Mouse (Mus musculus) gastrocnemius, postnatal 10 days (tissue): ENCODE results near the gene Cbx2. TPM values are rescaled to one million over a fixed set of nuclear protein-coding genes. Genes with fewer than 3 reads are reported as not detected.

Experiments used
- DNase-seq: peaks from one replicate; pipeline ENCODE4 v3.0.0; 2021; ENCODE audit warnings: mixed read lengths
- total RNA-seq, 2 experiments: library from RNA; stranded (reverse); gene quantifications; 2 replicates each; pipeline ENCODE4 v1.2.3; 2021

Cbx2 gene
- total RNA-seq, 2 experiments from 2014 or later, result 2.3 to 3.0 TPM

DNA sequence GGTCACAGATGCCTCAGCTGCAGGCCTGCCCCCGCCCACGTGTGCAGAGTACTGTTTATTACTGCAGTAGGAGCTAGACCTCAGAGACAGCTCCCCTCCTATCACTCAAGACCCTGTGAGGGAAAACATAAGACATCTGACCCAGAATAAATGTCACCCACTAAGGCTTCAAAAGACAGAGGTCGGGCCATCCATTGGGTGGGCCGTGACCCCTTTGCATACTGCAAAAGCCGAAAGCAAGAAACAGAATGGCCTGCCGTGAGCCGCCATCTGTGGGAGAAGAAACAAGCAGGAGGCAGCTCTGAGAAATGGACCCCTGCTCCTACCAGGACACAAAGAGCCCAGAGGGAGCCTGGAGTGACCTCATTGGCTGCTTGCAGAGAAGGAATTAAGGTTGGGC lies 5.3 kb upstream of the Cbx2 start:
- no peak for DNase-seq

DNA sequence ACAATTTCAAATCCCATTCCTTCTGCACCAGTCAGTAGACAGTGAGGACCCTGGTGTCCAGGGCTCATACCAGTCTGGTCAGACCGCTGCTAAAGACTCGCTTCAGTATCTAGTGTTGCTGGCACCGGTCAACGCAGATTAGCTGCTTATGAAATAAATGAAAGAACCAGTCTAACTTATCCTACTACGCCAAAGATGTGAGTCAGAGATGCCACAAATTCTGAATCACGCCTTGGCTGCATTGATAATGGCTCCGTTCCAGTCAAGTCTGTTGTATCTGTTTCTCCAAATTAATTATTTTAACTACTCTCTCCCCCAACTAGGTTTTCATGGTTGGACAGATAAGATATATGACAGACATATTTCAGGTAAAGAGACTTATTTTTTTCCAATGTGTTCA lies 1.6 kb upstream of the Cbx2 start:
- no peak for DNase-seq

DNA sequence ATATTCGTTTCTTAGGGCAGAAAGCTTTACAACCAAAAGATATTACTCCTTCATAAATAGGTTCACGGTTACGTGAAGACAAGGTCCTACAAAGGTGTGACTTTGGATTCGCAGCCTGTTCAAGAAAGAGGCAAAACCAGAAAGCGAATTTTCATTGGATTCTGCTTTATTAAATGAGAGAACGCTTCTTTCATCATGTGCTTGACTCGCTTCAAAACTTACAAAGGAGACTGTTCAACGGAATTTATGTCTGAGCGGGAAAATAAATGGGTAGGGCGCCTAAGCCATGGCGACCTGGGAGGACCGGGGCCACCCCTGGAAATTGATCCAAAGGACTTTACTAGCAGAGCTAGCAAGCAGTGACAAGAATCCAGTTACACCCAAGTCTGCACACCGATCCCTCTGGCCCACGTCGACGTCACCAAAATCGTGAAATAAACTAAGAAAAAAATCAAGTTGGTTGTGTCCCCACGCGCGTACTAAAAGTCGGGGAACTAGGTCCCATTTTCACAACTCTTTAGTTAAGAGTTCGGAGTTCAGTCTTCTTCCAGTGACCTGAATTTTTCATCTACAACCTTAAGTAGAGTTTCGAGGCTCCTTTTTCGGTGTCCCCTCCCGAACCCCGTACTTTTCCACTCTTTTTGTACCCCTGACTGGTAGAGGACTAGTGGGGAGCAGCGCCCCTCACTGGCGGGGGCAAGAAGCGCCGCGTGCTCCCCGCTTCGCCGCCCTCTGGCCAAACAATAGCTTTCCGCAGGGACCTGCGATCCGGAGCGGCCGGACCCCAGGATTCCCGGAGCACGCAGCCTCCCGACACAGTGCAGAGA lies 481 bp upstream of the Cbx2 start:
- DNase-seq, result no peak

DNA sequence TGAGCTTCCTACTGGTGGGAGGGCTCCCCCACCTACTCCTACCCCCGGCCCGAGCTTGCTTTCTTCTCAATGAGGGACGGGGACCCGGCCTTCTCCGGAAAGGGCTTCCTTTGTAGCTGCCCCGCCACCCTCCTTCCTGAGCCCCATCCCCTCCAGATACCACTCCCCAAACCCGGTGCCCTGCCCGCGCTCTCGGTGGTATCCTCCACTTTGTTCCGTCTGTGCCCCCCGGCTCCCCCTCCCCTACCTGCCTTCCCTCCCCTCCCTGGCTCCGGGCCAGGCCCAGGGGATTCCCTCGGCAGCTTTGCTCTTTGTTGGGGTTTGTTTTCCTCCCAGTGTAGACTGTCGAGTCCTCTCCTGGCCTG lies 836 bp downstream of the Cbx2 start:
- DNase-seq, result no peak

DNA sequence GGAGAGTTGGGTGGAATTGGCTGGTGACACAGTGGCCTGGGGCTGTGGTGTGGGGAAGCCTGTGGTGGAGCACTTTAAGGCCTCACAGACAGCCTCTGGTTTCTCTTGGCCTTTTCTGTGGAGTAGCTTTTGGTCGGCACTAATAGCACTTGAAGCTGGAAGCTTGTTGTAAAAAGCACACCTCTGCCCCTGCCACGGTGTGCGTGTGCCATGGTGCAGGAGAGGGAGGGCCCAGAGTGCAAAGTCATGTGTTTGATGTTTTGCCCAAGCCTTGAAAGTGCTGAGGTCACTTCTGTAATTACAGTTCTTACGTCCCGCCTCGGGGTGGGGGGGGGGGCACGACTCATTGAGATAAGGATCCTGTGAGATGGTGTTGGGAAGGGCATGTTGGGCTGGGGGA lies 1.5 kb downstream of the Cbx2 start:
- DNase-seq, result no peak

DNA sequence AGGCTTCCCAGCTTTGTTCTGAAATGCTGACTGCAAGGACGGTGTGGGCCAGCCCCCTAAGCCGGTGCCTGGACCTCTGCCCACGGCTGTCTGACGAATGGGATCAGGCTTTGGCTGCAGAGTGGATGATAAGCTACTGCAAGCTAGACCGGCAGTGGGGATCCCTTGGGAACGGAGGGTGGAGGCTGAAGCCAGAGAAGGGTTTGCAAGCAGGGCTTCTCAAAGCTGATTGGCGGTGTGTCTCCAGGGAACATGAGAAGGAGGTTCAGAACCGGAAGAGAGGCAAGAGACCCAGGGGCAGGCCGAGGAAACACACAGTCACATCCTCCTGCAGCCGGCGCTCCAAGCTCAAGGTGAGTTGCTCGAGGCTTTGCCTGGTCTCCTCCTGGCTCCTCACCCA lies 3.4 kb downstream of the Cbx2 start:
- DNase-seq, result peak; percentile 39

DNA sequence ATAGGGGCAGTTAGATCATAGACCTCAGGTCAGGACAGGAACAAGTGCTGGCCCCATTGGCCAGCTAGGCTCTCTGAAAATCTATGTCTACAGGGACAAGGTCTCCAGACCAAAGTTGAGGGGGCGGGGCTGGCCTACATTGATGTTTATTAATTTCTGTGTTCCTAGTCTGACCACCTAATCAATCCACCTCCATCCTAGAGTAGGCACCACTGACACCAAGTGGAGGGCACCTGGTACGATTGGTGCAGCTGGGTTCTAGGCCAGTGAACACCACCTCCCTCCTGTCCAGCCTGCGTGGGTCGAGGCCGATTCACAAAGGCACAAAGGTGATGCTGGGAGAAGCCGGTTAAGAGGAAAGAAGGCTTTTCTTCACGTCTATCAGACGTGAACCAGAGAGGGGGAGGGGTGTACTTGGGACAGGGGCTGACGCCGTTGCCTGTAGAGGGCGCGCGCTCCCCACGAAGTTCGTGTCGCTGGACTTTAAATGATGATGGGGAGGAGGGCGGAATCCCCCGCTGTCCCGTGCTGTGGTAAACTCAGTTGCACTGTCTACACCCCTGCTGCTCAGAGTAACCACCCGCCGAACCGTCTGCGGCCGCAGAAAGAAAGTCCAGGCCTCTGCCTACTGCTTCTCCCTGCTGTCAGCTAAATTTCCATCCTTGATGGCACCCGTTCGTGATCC lies 11.3 kb downstream of the Cbx2 start:
- peak; percentile 91 for DNase-seq

DNA sequence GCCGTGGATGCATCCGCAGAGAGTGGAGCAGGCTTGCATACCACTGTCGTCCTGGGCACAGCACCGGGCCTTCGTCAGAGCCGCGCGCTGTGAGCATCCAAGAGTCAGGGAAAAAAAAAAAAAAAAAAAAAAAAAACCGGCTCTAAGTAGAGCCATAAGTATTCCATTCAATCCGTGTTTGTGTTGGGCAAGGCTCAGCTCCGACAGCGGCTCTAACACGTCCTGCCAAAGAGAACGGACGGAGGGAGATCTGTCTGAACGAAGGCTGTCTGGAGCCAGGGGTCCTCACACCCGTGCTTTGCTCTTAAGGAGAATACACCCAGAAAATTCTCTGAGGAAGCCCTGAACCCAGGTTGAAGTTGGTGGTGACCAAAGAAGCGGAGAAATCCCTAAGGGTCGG lies 11.9 kb downstream of the Cbx2 start:
- no peak for DNase-seq

DNA sequence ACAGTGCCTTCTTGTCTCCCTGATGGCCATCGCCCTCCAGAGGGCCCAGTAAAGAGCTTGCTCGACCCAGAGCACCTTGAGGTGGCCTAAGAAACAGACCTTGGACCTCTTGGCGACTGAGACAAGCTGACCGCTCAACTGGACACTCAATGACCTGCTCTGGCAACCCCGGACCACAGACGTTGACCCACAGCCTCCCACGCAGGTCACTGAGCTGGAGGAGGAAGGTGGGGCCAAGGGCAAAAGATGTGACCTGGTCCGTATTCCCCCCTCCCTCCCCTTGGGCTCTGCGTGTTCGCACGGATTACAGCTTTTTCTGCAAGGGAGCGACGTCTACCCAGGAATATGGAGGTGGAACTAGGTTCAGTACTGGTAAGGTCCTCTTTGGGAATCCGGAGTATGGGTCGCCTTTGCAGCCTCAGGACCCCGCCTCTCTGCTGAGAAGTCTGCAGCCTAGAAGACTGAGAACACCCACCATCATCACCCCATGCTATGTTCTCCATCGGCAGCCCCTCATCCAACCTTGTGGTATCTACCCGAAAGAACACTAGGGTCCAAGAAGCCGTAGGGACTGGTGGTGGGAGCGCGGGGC lies 12.4 kb downstream of the Cbx2 start:
- no peak for DNase-seq

DNA sequence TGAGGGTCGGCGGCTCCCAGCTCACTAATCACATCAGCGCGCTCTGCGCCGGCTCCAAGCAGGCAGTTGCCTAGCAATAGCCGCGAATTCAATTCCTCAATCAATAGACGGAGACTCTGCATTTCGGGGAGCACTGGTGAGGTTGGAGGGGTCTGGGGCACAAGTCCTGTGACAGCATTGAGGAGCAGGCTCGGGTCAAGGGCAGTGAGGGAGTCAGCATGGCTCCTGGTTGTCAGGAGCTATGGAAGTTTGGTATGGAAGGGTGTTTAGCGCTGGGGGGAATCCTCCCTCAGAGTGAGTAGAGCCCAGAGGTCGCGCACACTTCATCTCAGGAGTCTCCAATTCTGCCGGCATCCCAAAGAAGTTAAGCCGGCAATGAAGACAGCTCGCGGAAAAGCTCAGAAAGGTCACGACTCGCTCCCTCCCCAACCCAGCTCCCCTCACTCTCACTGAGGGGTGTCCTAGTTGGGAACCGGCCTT lies 13.0 kb downstream of the Cbx2 start:
- no peak for DNase-seq

DNA sequence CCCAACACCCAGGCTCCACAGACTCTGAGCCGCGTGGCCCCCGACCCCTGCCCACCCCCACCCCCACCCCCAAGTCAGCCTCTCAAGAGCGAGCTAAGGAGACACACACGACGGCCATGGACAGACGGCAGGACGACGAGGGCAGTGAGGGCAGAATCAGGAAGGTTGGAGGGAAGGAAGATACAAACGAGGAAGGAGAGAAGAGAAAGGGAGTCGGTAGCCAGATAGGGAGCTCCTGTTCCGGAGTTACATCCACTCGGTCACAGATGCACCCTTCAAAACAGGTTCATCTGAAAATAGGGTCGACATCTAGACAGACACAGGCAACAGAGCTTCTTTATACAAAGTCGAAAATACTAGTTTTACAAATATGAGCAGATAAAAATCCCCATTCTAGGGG lies 13.7 kb downstream of the Cbx2 start:
- DNase-seq, result no peak

DNA sequence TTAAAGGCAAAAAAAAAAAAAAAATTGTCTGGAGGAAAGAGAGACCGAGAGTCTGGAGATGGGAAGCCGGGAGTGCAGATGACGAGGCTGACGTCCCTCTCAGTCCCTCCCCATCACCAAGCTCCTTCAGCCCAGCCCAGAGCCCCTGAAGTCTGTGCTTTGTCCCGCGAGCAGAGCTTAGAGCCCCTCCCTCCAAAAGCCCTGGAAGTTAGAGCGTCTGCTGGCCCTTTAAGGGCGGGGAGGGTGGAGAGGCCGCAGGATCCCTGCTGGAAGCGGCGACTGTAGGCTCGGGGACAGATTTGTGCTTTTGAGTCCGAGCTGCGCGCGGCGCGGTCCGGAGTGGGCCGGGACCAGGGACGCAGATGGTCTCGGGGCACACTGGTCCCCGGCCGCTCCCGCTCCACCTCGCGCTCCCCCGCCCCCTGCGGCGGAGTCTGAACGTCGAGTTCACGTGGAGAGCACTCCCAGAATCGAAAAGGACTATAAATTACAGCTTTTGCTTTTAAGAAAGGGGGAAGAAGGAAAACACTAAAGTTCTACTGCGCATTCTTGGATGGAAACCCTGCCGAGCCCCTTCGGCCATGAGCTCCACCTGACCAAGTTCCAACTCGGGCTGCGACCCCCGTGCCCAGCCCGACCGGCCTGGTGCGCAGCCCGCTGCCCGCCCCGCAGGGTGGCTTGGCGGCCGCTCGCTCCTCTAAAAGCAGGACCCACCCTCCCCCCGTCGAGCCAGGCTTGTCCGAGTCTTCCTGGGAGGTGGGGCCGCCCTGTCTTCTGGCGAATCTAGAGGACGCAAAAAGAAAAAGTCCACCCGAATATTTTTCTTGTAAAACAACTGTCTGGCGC lies 14.4 kb downstream of the Cbx2 start:
- no peak for DNase-seq

DNA sequence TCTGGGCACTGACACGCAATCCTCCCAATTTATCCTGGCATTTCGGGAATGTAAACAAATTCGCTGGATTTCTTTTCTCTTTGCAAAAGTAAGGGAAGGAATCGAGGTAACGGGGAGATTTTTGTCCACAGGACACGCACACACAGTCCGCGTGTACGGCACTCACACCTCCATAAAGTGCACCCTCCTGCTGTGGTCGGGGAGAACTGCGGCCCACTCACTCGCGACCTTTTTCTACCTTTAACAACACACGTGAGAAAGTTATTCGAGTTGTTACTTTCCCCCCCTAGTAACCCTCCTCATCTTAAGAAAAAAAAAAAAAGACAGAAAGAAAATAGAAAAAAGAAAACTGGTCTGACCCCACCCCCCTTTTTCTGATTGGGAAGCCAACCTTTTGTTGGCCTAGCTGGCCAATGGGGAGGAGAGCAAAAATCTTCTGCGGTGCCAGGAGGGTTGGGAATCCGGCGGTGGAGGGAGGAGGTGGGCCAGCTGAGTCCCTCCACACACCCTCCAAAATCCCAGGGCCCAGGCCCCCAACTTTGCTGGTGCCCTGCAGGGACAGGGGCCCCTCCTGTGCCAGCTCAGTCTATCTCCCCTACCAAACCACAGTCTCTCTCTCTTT lies 15.1 kb downstream of the Cbx2 start:
- no peak for DNase-seq

DNA sequence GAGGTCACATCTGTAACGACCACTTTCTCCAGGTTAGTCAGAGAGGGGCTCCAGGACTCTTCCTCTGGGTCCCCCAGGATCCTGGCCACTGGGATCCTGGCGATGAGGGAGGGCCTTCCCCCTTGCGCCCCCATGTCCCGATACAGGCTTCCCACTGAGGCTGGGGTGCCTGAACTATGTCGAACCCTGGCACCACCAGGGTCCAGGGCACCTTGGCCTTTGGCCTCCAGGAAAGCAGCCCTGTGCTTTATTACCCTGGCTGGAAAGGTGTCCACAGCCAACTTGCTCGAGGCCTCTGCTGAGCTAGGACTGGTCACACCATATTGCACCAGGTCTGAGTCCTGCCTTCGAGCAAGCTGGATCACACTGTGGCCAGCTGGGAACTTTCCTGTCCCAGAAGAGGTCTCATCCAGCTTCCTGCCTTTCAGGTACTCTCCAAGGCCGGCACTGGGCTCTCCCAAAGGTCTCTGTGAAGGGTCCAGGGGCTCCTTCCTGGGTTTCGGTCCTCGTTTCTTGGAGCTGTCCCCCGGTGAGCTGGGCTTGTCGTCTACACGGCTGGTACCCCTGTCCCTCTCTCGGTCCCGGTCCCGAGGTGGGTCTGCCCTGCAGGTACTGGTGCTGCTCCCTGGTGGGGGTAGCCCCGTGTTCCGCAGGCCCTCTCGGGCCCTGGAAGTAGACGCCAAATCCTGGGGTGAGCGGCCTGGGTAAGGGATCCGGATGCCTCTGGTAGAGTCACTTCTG lies 16.2 kb downstream of the Cbx2 start:
- no peak for DNase-seq

DNA sequence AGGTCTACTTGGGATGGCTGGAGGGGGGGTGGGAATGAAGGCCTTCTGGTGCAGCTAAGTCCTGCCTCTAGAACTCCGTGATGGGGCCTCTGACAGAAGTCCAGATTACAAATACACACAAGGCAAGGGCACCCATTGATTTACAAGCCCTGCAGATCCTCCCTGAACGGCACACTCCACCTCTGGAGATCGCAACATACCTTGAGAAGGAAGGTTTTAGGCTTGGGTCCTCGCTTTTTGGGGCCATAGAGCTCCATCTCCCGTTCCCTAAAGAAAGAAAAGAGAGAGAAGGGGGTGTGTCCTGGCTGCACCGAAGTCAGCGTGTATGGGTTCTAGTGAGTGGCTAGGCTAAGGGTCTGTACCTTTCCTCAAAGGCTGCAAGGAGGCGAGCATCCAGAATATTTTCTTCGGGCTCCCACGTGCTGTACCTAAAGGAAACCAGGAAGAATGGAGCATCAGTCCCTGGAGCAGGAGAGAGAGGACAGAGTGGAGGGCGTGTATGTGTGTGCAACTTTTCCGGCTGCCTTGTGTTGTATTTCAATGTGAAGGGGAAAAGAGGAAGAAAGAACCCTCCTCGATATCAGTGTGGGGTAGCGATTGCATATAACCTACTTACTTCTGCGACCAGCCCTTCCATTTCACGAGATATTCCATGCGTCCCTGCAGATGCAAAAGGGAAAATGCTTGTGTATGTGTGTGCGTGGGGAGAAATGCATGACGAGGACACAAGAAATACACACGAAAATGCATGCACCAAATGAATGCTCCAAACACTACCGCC lies 17.2 kb downstream of the Cbx2 start:
- DNase-seq, result no peak

DNA sequence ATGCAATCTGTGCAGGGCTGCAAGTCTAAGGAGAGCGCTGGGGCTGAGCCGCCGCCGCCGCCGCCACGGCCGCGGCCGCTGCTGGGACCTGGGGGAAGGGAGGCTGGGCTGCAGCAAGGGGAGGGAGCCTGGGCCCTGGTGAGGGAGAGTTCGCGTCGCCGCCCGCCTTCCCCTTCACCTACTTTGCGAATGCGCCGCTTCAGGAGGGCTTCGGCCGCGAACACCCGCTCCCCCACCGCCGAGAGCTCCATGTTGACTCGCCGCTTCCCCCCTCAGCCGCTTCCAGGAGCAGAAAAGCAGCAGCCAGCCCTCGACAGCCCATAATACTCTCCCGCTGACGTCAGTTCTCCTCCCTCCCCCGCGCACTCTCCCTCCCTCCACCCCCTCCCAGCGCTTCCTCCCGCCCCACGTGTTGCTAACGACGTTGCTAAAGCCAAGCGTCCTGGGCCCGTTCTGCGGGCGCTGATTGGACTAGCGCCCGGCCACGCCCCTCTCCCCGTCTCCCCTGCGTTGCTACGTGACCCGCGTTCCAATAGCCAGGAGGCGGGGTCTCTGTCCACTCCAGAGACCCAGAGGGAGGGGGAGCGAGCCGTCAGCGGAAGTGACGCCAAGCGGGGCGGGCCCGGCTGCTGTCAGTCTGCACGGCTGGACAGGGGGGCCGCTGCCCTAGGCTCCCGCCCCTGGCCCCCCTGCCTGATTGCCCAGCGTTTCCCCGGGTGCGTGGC lies 18.0 kb downstream of the Cbx2 start, which contains the start of gene Cbx8:
Cbx8 (minus strand) TSS at position 370 of the 725 bp plus-strand sequence.
- peak; percentile 99 for DNase-seq

DNA sequence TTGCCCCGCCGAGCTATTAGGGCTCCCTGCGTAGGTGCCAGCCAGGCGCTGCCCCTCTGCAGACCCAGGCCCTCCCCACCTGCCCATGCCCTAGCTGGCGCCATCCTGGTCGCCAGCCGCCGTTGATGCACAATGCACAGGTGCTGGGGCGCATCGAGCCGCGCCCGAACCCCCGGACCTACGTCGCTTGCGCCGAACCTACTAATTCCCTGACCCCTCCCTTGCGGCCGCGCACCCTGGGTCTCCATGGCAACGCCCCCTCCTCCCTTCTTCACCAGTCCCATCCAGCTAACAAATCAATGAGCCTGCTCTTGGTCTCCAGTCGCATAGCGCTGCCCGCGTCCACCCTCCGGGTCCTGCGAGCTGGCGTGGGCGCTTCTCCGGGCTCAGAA lies 18.6 kb downstream of the Cbx2 start:
- DNase-seq, result no peak

DNA sequence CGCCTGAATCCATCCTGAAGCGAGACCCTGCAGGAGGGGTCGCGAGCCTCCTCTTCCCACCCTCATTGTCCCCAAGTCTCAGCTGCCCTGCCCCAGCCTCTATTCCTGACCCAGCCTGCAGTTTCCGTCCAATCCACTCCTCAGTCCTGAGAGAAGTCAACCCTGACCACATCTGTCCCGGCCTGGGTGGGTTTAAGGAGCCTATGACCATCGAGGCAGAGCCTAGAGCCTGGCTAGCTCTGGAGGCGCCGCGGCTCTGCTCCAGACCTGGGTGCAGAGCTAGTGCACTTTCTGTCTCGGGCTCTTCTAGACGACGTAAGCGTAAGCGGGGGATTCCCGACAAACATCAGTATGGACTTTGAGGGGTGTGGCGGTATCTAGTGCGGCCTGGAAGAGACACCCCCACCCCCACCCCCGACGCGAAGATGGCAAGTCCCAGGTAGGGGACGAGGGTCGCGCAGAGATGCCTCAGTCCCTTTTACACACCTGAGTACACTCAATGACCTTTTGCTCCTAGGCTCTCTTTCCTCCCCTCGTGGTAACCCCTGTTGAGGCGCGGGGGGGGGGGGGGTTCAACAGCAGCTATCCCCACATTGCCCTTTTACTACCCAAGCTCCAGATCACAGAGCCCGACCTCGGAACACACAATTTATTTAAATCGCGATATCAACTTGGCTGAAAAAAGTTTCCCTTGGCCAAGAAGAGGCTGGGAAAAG lies 19.1 kb downstream of the Cbx2 start:
- DNase-seq, result no peak
